Mouse (Mus musculus): ENCODE results near the gene Tepp.

Gene Tepp

DNA sequence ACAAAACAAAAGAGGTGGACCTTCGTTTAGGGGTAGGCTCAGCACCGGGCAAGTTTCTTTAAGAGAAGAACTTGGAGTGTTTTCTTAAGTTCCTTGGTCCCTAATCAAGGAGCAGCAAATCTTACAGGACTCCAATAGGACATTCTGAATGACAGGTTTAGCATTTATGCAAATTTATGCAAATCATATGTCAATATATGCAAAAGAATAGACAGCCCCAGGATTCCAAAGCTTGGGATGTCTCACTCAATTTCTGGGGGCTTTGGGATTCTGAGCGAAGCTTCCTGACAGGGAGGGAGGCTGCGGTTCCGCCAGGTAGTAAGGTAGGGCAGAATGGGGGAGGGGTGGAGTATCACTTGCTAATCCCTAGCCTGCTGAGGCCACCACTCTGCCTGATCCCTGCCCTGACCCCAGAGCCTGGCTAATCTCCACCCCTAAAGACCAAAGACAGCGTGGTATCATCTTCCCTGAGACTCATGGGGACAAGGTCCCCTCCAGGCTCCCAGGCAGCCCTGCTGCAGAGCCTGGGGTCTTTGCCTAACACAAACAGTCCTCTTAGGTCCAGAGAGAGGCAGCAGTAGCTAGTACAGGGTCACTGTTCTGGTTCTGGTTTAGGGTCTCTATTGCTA lies at the start of gene Tepp:
Gene Tepp (plus strand): TSS at position 225 of the 629 bp plus-strand sequence.
- no peak for DNase-seq

- DNase-seq = no peak
Measured at GRCm38 (mm10) chr8:95262181-95262580, 48.2 kb upstream of the Tepp start.

GRCm38 (mm10) chr8:95270501-95270900 lies 39.9 kb upstream of the Tepp start:
- no peak for DNase-seq

- no peak for DNase-seq
Measured at GRCm38 (mm10) chr8:95271841-95272240, 38.5 kb upstream of the Tepp start.

GRCm38 (mm10) chr8:95272871-95273270 lies 37.5 kb upstream of the Tepp start:
- DNase-seq = no peak

DNA sequence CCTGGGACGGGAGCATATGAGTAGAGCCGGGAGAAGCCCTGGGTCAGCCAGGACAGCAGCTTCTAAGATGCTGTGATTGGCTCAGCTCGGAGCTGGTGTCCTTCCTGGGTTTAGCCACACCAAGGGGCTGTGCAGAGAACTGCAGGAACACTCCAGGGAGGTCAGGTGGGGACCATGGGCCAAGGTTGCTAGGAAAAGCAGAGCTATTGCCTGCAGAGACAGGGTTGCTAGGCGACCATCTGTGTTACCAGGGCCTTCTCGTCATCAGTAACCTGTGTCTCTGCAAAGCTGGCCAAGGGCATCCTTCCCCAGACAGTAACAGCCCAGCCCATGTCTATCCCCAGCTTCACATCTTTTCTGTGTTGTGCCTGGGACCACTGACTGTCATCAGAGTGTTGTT lies 28.9 kb upstream of the Tepp start:
- no peak for DNase-seq

DNA sequence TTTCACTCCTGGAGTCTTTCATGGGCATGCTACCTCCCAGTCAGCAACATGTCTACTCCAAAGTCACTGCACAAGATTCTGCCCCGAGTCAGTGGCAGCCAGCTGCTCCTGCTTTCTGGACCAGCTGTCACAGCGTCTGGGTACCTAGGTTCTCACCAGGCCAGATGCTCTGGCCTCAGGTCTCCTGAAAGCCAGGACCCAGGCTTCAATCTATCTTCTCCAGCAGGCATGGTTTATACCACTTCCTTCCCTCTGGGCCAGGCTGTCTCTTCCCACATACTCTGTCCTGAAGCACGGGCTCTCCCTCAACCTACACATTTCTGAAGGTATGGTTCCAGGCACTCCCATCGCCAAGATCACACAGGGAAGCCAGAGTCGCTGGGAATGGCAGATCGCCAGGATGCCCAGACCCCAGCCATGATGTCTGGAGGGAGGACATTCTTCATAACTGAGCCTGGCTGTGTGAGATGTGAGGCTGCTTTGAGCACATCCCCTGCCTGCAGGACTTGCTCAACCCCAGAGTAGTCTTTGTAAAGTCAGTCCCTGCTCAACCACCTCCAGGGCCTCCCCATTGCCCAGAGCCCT lies 21.2 kb upstream of the Tepp start:
- no peak for DNase-seq

DNA sequence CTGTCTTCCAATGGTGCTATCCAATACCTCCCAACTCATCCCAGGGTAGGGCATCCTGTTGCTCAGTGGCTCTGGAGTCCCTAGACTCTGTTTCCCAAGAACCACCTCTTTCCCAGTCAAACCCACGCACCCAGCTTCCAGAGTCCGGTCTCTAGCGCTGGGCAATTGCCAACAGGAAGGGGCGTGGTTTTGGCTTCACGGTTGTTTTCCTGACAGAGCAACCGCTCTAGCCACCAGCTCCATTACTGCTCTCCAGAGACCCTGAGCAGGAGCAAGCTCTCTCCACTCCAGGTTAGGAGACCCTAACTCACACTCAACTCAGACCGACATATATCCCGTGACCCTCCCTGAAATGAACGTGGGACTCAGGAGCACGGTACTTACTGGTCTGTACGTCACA lies 17.2 kb upstream of the Tepp start:
- DNase-seq = peak; percentile 20

DNA sequence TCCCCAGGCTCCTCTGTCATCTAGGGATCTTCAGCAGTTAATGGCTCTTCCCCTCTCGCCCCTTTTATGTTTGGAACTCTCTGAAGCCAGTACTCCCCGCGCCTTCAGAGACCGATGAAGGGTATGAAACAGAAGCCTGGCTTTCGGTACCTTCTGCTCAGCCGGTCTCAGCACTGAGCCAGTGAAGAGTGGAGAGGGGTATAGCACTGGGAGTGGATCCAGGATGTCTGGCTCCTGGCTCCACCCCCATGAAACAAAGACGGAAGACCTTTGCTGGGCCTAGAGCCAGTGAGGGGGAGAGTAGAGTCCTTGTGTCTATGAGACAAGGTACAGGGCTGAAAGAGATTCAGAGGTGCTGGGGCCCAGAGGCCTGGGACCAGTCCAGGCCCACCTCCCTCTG lies 16.5 kb upstream of the Tepp start:
- no peak for DNase-seq

GRCm38 (mm10) chr8:95302410-95302809 lies 8.0 kb upstream of the Tepp start:
- DNase-seq = no peak

- DNase-seq = no peak
Measured at GRCm38 (mm10) chr8:95305526-95305925, 4.8 kb upstream of the Tepp start.

GRCm38 (mm10) chr8:95306431-95306830 lies 3.9 kb upstream of the Tepp start, which contains the start of gene Cngb1:
Gene Cngb1, minus strand, starts transcription at chr8:95306585.
- no peak for DNase-seq

DNA sequence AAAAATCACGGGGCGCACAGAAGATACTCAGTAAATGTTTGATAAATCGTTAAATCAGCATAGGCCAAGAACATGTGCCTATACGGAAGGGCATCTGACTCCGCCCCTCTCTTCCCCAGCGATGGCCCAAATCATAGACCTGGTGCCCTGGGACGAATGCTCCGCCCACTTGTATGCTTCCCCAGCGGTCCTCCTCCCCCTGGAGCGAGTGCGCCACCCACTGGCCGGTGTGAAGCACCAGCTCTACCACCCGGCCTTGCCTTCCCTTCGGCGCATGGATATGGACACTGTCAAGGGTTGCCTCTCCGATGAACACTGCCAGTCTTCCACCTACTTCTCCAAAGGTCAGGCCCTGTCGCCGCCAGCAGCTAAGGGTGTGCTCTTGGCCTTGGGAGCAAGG lies 2.5 kb downstream of the Tepp start:
- no peak for DNase-seq

DNA sequence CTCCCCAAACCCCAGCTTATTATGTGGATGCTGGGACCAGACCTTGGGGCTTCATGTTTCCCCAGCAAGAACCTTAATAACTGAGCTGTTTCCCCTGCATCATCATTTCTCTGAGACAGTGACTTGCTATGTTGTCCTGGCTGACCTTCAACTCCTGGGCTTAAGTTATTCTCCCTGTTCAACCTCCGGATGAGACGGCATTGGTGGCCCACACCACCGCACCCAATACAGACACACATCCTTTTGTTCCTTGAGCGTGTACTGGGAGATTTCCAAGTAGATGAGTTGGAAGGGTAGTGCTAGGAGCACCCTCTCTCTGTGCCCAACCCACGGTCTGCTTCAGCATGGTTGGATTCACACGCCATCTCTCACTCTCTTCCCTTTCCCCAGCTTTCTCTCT lies 3.5 kb downstream of the Tepp start:
- no peak for DNase-seq

GRCm38 (mm10) chr8:95314707-95315106 lies 4.3 kb downstream of the Tepp start:
- DNase-seq = no peak

- DNase-seq = no peak
Measured at GRCm38 (mm10) chr8:95315350-95315749, 5.0 kb downstream of the Tepp start.

- peak; percentile 42 for DNase-seq
Measured at GRCm38 (mm10) chr8:95320224-95321139, 10.1 kb downstream of the Tepp start.

DNA sequence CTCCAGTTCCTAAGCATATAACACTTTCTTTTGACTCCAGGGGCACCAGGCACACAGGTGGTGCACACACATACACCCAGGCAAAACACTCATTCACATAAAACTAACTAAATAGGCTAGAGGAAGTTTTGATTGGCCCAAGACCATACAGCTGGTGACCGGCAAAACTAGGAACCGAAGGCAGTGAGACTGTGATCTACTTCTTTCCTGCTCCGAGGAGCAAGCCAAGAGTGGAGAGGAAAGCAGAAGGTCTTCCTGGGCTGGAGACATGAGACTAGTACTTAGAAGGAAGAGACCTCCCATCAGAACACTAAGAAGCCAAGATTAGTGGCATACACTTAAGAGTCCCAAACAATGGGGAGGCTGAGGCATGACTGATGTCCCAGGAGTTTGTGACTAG lies 12.8 kb downstream of the Tepp start:
- DNase-seq = no peak

GRCm38 (mm10) chr8:95324646-95325045 lies 14.3 kb downstream of the Tepp start:
- DNase-seq = no peak

GRCm38 (mm10) chr8:95326822-95327221 lies 16.5 kb downstream of the Tepp start:
- DNase-seq = no peak

DNA sequence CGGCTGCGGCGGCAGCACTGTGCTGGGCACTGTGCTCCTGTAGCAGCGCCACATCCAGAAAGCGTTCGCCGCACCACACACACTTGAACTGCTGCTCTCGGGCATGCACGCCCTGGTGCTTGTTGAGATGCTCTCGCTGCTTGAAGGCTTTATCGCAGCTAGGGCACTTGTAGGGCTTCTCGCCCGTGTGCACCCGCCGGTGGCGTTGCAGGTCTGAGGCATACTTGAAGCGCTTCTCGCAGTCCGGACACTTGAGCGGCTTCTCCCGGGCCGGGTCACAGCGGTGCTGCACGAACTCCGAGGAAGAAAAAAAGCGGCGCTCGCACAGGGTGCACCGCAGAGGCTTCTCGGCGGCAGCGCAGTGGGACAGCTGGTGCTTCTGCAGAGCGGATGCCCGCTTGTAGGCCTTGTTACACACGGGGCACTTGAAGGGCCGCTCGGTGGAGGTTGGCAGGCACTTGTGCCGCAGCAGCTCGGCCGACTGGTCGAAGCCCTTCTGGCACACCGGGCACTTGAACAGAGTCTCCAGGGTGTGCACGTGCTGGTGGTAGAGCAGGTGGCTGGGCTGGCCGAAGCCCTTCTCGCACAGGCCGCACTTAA lies 17.6 kb downstream of the Tepp start:
- no peak for DNase-seq

DNA sequence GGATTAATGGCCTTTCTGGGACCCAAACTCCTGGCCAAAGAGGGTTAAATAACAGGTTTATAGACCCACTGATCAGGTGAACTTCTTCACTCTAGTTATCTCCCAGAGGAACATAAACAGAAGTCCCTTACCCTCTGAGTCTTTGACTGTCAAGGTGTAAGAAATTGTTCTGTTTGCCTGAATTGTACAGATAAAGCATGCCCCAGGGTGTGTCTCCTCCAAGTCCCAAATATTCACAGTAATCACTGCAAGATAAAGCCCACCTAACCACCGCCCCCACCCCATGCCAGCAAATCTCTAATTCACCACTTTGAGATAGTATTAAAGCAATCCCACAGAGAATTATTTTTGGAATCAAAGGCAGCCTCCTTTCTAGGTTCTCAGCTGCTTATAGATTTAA lies 20.0 kb downstream of the Tepp start:
- DNase-seq = no peak

- no peak for DNase-seq
Measured at GRCm38 (mm10) chr8:95331156-95331719, 20.9 kb downstream of the Tepp start.
